Mouse (Mus musculus): ENCODE measurements around the gene Prkag2. TPM values are rescaled to one million over a fixed set of nuclear protein-coding genes. Genes with fewer than 3 reads are reported as not detected.

Prkag2 gene
- polyA plus RNA-seq, 1 experiment from 2014 or later, result 4.8 TPM

- Histone ChIP-seq H3K27ac (ENCODE audit: low read length) (no peak overlapping the region), H3K9me3 (replicated peaks; ENCODE audit: control insufficient read depth, low read length) (no peaks in the 10 kb centered on the region), H3K4me1 (ENCODE audit: control insufficient read depth, low read depth, low read length) (no peaks in the 10 kb centered on the region), H3K4me2 (ENCODE audit: low read depth, low read length) (no peak overlapping the region), H3K27me3 (ENCODE audit: control insufficient read depth, insufficient read depth, low read depth, low read length) (no peaks in the 10 kb centered on the region), H3K9ac (ENCODE audit: low read depth, low read length) (no peak overlapping the region), H3K36me3 (ENCODE audit: control insufficient read depth, insufficient read depth) (no peaks in the 10 kb centered on the region), H3K4me3 (ENCODE audit: low read depth, low read length) (no peak overlapping the region)
- WGBS (ENCODE audit: insufficient replicate concordance), result 40% methylated on average over 3 of the region's 3 CpGs
- ATAC-seq (ENCODE audit: low read depth), result no peak
These were observed 53.7 kb downstream of the Prkag2 start for GRCm38 (mm10) chr5:25046762-25047161.

GRCm38 (mm10) chr5:25044007-25044406 is 56.4 kb downstream of the Prkag2 start:
- ATAC-seq (ENCODE audit: low read depth), result no peak
- H3K27me3 ChIP-seq (ENCODE audit: control insufficient read depth, insufficient read depth, low read depth, low read length), result no peaks in the 10 kb centered on the region
- no peak overlapping the region for H3K4me2 ChIP-seq (ENCODE audit: low read depth, low read length)
- no peak overlapping the region for H3K4me3 ChIP-seq (ENCODE audit: low read depth, low read length)
- no peaks in the 10 kb centered on the region for H3K36me3 ChIP-seq (ENCODE audit: control insufficient read depth, insufficient read depth)
- no peaks in the 10 kb centered on the region for H3K9me3 ChIP-seq (replicated peaks; ENCODE audit: control insufficient read depth, low read length)
- H3K9ac ChIP-seq (ENCODE audit: low read depth, low read length), result no peak overlapping the region
- no peak overlapping the region for H3K27ac ChIP-seq (ENCODE audit: low read length)
- 64% methylated on average over 2 of the region's 2 CpGs for WGBS (ENCODE audit: insufficient replicate concordance)
- H3K4me1 ChIP-seq (ENCODE audit: control insufficient read depth, low read depth, low read length), result no peaks in the 10 kb centered on the region

GRCm38 (mm10) chr5:25041947-25042346 is 58.5 kb downstream of the Prkag2 start:
- Histone ChIP-seq H3K9ac (ENCODE audit: low read depth, low read length) (no peak overlapping the region), H3K27ac (ENCODE audit: low read length) (no peak overlapping the region), H3K4me2 (ENCODE audit: low read depth, low read length) (no peak overlapping the region), H3K9me3 (replicated peaks; ENCODE audit: control insufficient read depth, low read length) (no peaks in the 10 kb centered on the region), H3K27me3 (ENCODE audit: control insufficient read depth, insufficient read depth, low read depth, low read length) (no peaks in the 10 kb centered on the region), H3K4me3 (ENCODE audit: low read depth, low read length) (no peak overlapping the region), H3K36me3 (ENCODE audit: control insufficient read depth, insufficient read depth) (no peaks in the 10 kb centered on the region), H3K4me1 (ENCODE audit: control insufficient read depth, low read depth, low read length) (no peaks in the 10 kb centered on the region)
- ATAC-seq (ENCODE audit: low read depth), result no peak
- 24% methylated on average over 1 of the region's 1 CpGs for WGBS (ENCODE audit: insufficient replicate concordance)

GRCm38 (mm10) chr5:25041307-25041706 is 59.1 kb downstream of the Prkag2 start:
- Histone ChIP-seq H3K27me3 (ENCODE audit: control insufficient read depth, insufficient read depth, low read depth, low read length) (no peaks in the 10 kb centered on the region), H3K9ac (ENCODE audit: low read depth, low read length) (no peak overlapping the region), H3K4me1 (ENCODE audit: control insufficient read depth, low read depth, low read length) (no peaks in the 10 kb centered on the region), H3K4me2 (ENCODE audit: low read depth, low read length) (no peak overlapping the region), H3K36me3 (ENCODE audit: control insufficient read depth, insufficient read depth) (no peaks in the 10 kb centered on the region), H3K4me3 (ENCODE audit: low read depth, low read length) (no peak overlapping the region), H3K27ac (ENCODE audit: low read length) (no peak overlapping the region), H3K9me3 (replicated peaks; ENCODE audit: control insufficient read depth, low read length) (no peaks in the 10 kb centered on the region)
- no peak for ATAC-seq (ENCODE audit: low read depth)
- WGBS (ENCODE audit: insufficient replicate concordance), result 27% methylated on average over 5 of the region's 5 CpGs

GRCm38 (mm10) chr5:25040903-25041302 is 59.5 kb downstream of the Prkag2 start:
- Histone ChIP-seq H3K9me3 (replicated peaks; ENCODE audit: control insufficient read depth, low read length) (no peaks in the 10 kb centered on the region), H3K4me2 (ENCODE audit: low read depth, low read length) (no peak overlapping the region), H3K4me3 (ENCODE audit: low read depth, low read length) (no peak overlapping the region), H3K27ac (ENCODE audit: low read length) (no peak overlapping the region), H3K9ac (ENCODE audit: low read depth, low read length) (no peak overlapping the region), H3K36me3 (ENCODE audit: control insufficient read depth, insufficient read depth) (no peaks in the 10 kb centered on the region), H3K4me1 (ENCODE audit: control insufficient read depth, low read depth, low read length) (no peaks in the 10 kb centered on the region; the same call in 1 of the 2 replicates), H3K27me3 (ENCODE audit: control insufficient read depth, insufficient read depth, low read depth, low read length) (no peaks in the 10 kb centered on the region)
- ATAC-seq (ENCODE audit: low read depth), result no peak
- 43% methylated on average over 7 of the region's 7 CpGs for WGBS (ENCODE audit: insufficient replicate concordance)

- Histone ChIP-seq H3K9ac (ENCODE audit: low read depth, low read length) (no peak overlapping the region), H3K9me3 (replicated peaks; ENCODE audit: control insufficient read depth, low read length) (no peaks in the 10 kb centered on the region), H3K27ac (ENCODE audit: low read length) (no peak overlapping the region), H3K4me3 (ENCODE audit: low read depth, low read length) (no peak overlapping the region), H3K36me3 (ENCODE audit: control insufficient read depth, insufficient read depth) (no peaks in the 10 kb centered on the region), H3K27me3 (ENCODE audit: control insufficient read depth, insufficient read depth, low read depth, low read length) (no peaks in the 10 kb centered on the region), H3K4me2 (ENCODE audit: low read depth, low read length) (no peak overlapping the region), H3K4me1 (ENCODE audit: control insufficient read depth, low read depth, low read length) (no peaks in the 10 kb centered on the region; the same call in 1 of the 2 replicates)
- no peak for ATAC-seq (ENCODE audit: low read depth)
- 57% methylated on average over 2 of the region's 2 CpGs for WGBS (ENCODE audit: insufficient replicate concordance)
These were observed 61.6 kb downstream of the Prkag2 start for GRCm38 (mm10) chr5:25038827-25039226.

- Histone ChIP-seq H3K27ac (ENCODE audit: low read length) (no peak overlapping the region), H3K4me2 (ENCODE audit: low read depth, low read length) (no peak overlapping the region), H3K9ac (ENCODE audit: low read depth, low read length) (no peak overlapping the region), H3K9me3 (replicated peaks; ENCODE audit: control insufficient read depth, low read length) (no peaks in the 10 kb centered on the region), H3K4me3 (ENCODE audit: low read depth, low read length) (no peak overlapping the region), H3K27me3 (ENCODE audit: control insufficient read depth, insufficient read depth, low read depth, low read length) (no peaks in the 10 kb centered on the region), H3K36me3 (ENCODE audit: control insufficient read depth, insufficient read depth) (no peaks in the 10 kb centered on the region), H3K4me1 (ENCODE audit: control insufficient read depth, low read depth, low read length) (peaks cover 4% of the 10 kb centered on the region)
- no peak for ATAC-seq (ENCODE audit: low read depth)
- WGBS (ENCODE audit: insufficient replicate concordance), result 57% methylated on average over 3 of the region's 3 CpGs
These were observed 65.1 kb downstream of the Prkag2 start for GRCm38 (mm10) chr5:25035391-25035790.

- WGBS (ENCODE audit: insufficient replicate concordance), result 25% methylated on average over 4 of the region's 4 CpGs
These were observed 69.0 kb downstream of the Prkag2 start for GRCm38 (mm10) chr5:25031456-25031856.

GRCm38 (mm10) chr5:25031037-25031436 is 69.4 kb downstream of the Prkag2 start:
- WGBS (ENCODE audit: insufficient replicate concordance), result 71% methylated on average over 11 of the region's 11 CpGs
- no peak for ATAC-seq (ENCODE audit: low read depth)
- Histone ChIP-seq H3K27ac (ENCODE audit: low read length) (no peak overlapping the region), H3K27me3 (ENCODE audit: control insufficient read depth, insufficient read depth, low read depth, low read length) (no peaks in the 10 kb centered on the region), H3K9ac (ENCODE audit: low read depth, low read length) (no peak overlapping the region), H3K9me3 (replicated peaks; ENCODE audit: control insufficient read depth, low read length) (no peaks in the 10 kb centered on the region), H3K4me1 (ENCODE audit: control insufficient read depth, low read depth, low read length) (peaks cover 4% of the 10 kb centered on the region), H3K4me3 (ENCODE audit: low read depth, low read length) (no peak overlapping the region), H3K36me3 (ENCODE audit: control insufficient read depth, insufficient read depth) (no peaks in the 10 kb centered on the region), H3K4me2 (ENCODE audit: low read depth, low read length) (no peak overlapping the region)

More at GRCm38 (mm10) chr5:25031456-25031856, 69.0 kb downstream of the Prkag2 start:
- H3K4me1 ChIP-seq (ENCODE audit: control insufficient read depth, low read depth, low read length), result peaks cover 4% of the 10 kb centered on the region
- H3K27me3 ChIP-seq (ENCODE audit: control insufficient read depth, insufficient read depth, low read depth, low read length), result no peaks in the 10 kb centered on the region
- no peaks in the 10 kb centered on the region for H3K9me3 ChIP-seq (replicated peaks; ENCODE audit: control insufficient read depth, low read length)
- peak; percentile 47; the same call in 1 of the 2 replicates for ATAC-seq (ENCODE audit: low read depth)
- peak overlapping the region; percentile 37 for H3K27ac ChIP-seq (ENCODE audit: low read length)
- H3K4me3 ChIP-seq (ENCODE audit: low read depth, low read length), result no peak overlapping the region
- no peaks in the 10 kb centered on the region for H3K36me3 ChIP-seq (ENCODE audit: control insufficient read depth, insufficient read depth)
- H3K4me2 ChIP-seq (ENCODE audit: low read depth, low read length), result no peak overlapping the region
- H3K9ac ChIP-seq (ENCODE audit: low read depth, low read length), result no peak overlapping the region

Measured in liver, embryonic 16.5 days (tissue).